Mouse (Mus musculus) CH12.LX (cell line): Measurements from ENCODE around the gene Ren1.

Source experiments
- EP300 ChIP-seq: IDR thresholded peaks from 2 replicates; pipeline ENCODE4 v1.6.1; 2011; ENCODE audit warnings: low read length, improper control_type of control experiment
- UBTF ChIP-seq: IDR thresholded peaks from 2 replicates; pipeline ENCODE4 v1.6.1; 2012; ENCODE audit warnings: low read depth, mild to moderate bottlenecking, inconsistent platforms, low read length, improper control_type of control experiment, moderate library complexity

GRCm38 (mm10) chr1:133350210-133350609 lies at the start of gene Ren1:
- TF ChIP-seq UBTF (no peak), EP300 (no peak)
